Comparison of ENCODE assay signal across 11 mouse cellular contexts in genomic region chr10:86852160-86852559, GRCm38 (mm10).
"Had no signal": no experiment of that assay in that cellular context is flagged by ENCODE, and none has a peak within 500 bp of the region (broad histone marks: within the 10 kb centered on the region; RNA-seq: fewer than 3 reads in every experiment).

No protein-coding gene starts in this region.

- H3K9ac ChIP-seq: limb, embryonic 13.5 days; liver, embryonic 14.5 days; neural tube, embryonic 13.5 days had no signal

- DNase-seq: kidney, adult 18-20 months; kidney, postnatal 10 days; kidney, postnatal 4 days; left cerebral cortex, postnatal 4 days; lung, adult 18-20 months; thymus, adult 18-20 months; thymus, postnatal 14 days had no signal

- H3K4me3 ChIP-seq: layer of hippocampus, adult 2 months; limb, embryonic 13.5 days; neural tube, embryonic 13.5 days had no signal

- H3K4me2 ChIP-seq: limb, embryonic 13.5 days; neural tube, embryonic 13.5 days had no signal

- H3K9me3 ChIP-seq: limb, embryonic 13.5 days; neural tube, embryonic 13.5 days had no signal

- H3K27ac ChIP-seq: layer of hippocampus, adult 2 months; limb, embryonic 13.5 days; liver, embryonic 14.5 days; neural tube, embryonic 13.5 days had no signal

- H3K4me1 ChIP-seq: limb, embryonic 13.5 days had no signal

- H3K36me3 ChIP-seq: limb, embryonic 13.5 days; neural tube, embryonic 13.5 days had no signal
